Mouse (Mus musculus): ENCODE measurements around the gene Inpp5a.

The Inpp5a gene

GRCm38 (mm10) chr7:139576064-139576686, 187.3 kb downstream of the Inpp5a start:
- in situ Hi-C loops (cut with MboI, MseI), result no loop called here

GRCm38 (mm10) chr7:139579261-139579905, 190.5 kb downstream of the Inpp5a start:
- in situ Hi-C loops (cut with MboI, MseI), result no loop called here

- in situ Hi-C loops (cut with MboI, MseI), result no loop called here
These were observed 192.2 kb downstream of the Inpp5a start for GRCm38 (mm10) chr7:139580851-139581775.

GRCm38 (mm10) chr7:139581801-139582571, 193.1 kb downstream of the Inpp5a start:
- in situ Hi-C loops (cut with MboI, MseI), result no loop called here

- in situ Hi-C loops (cut with MboI, MseI), result no loop called here
These were observed 193.7 kb downstream of the Inpp5a start, which contains the start of gene Nkx6-2 for GRCm38 (mm10) chr7:139582595-139582994. Gene Nkx6-2, minus strand, starts transcription at chr7:139582797.

GRCm38 (mm10) chr7:139583094-139583737, 194.3 kb downstream of the Inpp5a start:
- in situ Hi-C loops (cut with MboI, MseI), result no loop called here

- in situ Hi-C loops (cut with MboI, MseI), result no loop called here
These were observed 195.6 kb downstream of the Inpp5a start for GRCm38 (mm10) chr7:139584221-139585175.

GRCm38 (mm10) chr7:139585183-139585821, 196.4 kb downstream of the Inpp5a start:
- in situ Hi-C loops (cut with MboI, MseI), result no loop called here

- in situ Hi-C loops (cut with MboI, MseI), result no loop called here
These were observed 199.0 kb downstream of the Inpp5a start for GRCm38 (mm10) chr7:139587919-139588318.

- in situ Hi-C loops (cut with MboI, MseI), result no loop called here
These were observed 201.4 kb downstream of the Inpp5a start for GRCm38 (mm10) chr7:139590302-139590701.

- in situ Hi-C loops (cut with MboI, MseI), result no loop called here
These were observed 202.4 kb downstream of the Inpp5a start for GRCm38 (mm10) chr7:139591311-139591710.

- in situ Hi-C loops (cut with MboI, MseI), result no loop called here
These were observed 206.4 kb downstream of the Inpp5a start for GRCm38 (mm10) chr7:139595311-139595710.

GRCm38 (mm10) chr7:139595862-139596261, 207.0 kb downstream of the Inpp5a start:
- in situ Hi-C loops (cut with MboI, MseI), result no loop called here

- in situ Hi-C loops (cut with MboI, MseI), result no loop called here
These were observed 221.4 kb downstream of the Inpp5a start for GRCm38 (mm10) chr7:139610328-139610727.

- in situ Hi-C loops (cut with MboI, MseI), result no loop called here
These were observed 227.2 kb downstream of the Inpp5a start for GRCm38 (mm10) chr7:139615767-139616766.

GRCm38 (mm10) chr7:139622568-139622967, 233.7 kb downstream of the Inpp5a start:
- in situ Hi-C loops (cut with MboI, MseI), result no loop called here

- in situ Hi-C loops (cut with MboI, MseI), result no loop called here
These were observed 236.2 kb downstream of the Inpp5a start for GRCm38 (mm10) chr7:139625156-139625555.

Data from T-helper 2 cell (primary cell).